Mouse (Mus musculus): ENCODE measurements around the gene F830045P16Rik.

GRCm38 (mm10) chr2:129569120-129569519 is 32.7 kb upstream of the F830045P16Rik start:
- TF ChIP-seq CTCF (IDR thresholded peaks at IDR 0.05; ENCODE audit: borderline replicate concordance, extremely low read depth, insufficient read depth, insufficient read length) (no peak), POLR2A (IDR thresholded peaks at IDR 0.05; ENCODE audit: borderline replicate concordance, extremely low read depth, insufficient read depth, insufficient read length, poor library complexity, severe bottlenecking) (no peak)
